Mouse (Mus musculus) testis, adult 2 months (tissue): Measurements from ENCODE around the gene Dnajb9.

Source experiments
- CTCF ChIP-seq: fragments of 200-500 bp; IDR thresholded peaks from 2 replicates; pipeline ENCODE4 v1.5.1; 2012; ENCODE audit warnings: low read depth, mild to moderate bottlenecking, inconsistent platforms, low read length, moderate library complexity; ENCODE audit not compliant: control insufficient read depth, insufficient read depth, insufficient replicate concordance
- POLR2A ChIP-seq: fragments of 200-500 bp; IDR thresholded peaks from 2 replicates; pipeline ENCODE4 v1.6.1; 2012; ENCODE audit warnings: low read depth, mild to moderate bottlenecking, inconsistent platforms, low read length, moderate library complexity; ENCODE audit not compliant: control insufficient read depth

DNA sequence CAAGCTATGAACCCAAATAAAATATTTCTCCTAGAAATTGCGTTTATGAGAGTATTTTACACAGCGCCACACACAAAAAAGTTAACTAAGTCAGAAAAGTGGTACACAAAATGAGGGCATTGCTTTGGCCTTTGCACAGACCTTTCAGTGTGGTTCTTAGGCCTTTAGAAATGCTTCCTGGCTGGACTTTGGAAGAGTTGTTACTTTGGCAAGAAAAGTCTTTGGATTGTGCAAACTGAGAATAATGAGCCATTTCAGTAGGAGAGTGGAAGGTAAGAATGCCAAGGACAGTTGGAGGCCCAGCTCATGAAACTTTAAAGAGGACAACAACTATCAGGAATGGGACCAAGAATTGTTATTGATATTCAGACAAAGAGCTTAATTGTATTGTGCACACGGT is 35.6 kb upstream of the Dnajb9 start:
- no peak for TF ChIP-seq POLR2A
- no peak for TF ChIP-seq CTCF
